Mouse (Mus musculus) bone marrow macrophage, adult 2 months (primary cell): ENCODE measurements around the gene Ypel3.

Source experiments
- CTCF ChIP-seq: IDR thresholded peaks from 2 replicates; pipeline ENCODE4 v1.5.1; 2012; ENCODE audit warnings: low read depth, mild to moderate bottlenecking, low read length, moderate library complexity
- POLR2A ChIP-seq: IDR thresholded peaks from 2 replicates; pipeline ENCODE4 v1.6.1; 2012; ENCODE audit warnings: mild to moderate bottlenecking, low read depth, low read length, borderline replicate concordance

GRCm38 (mm10) chr7:126780971-126781635 is 4.3 kb downstream of the Ypel3 start, which contains the start of gene Tbx6:
- TF ChIP-seq CTCF (no peak), POLR2A (no peak)
